Mouse (Mus musculus) kidney, adult 2 months (tissue): ENCODE measurements around the gene Slc45a1. TPM values are rescaled to one million over a fixed set of nuclear protein-coding genes. Genes with fewer than 3 reads are reported as not detected.

Source experiments
- DNase-seq: peaks from one replicate; pipeline ENCODE4 v3.0.0; 2021
- H3K27ac ChIP-seq: fragments of 200-500 bp; 2 replicates; pipeline ENCODE4 v1.5.1; 2012; ENCODE audit warnings: low read depth, low read length, control low read depth, inconsistent platforms; ENCODE audit not compliant: insufficient read depth
- H3K27me3 ChIP-seq: fragments of 200-500 bp; replicated peaks from 2 replicates; pipeline ENCODE4 v1.6.1; 2012; ENCODE audit warnings: mild to moderate bottlenecking, moderate library complexity, low read length, inconsistent platforms; ENCODE audit not compliant: control insufficient read depth, insufficient read depth
- H3K36me3 ChIP-seq: fragments of 200-500 bp; 2 replicates; pipeline ENCODE4 v1.6.1; 2012; ENCODE audit warnings: mild to moderate bottlenecking, moderate library complexity, low read length, inconsistent platforms; ENCODE audit not compliant: control insufficient read depth, insufficient read depth
- H3K4me1 ChIP-seq: fragments of 200-500 bp; 2 replicates; pipeline ENCODE4 v1.6.1; 2011; ENCODE audit warnings: low read length; ENCODE audit not compliant: control insufficient read depth, insufficient read depth
- H3K4me3 ChIP-seq: fragments of 200-500 bp; 2 replicates; pipeline ENCODE4 v1.5.1; 2011; ENCODE audit warnings: mild to moderate bottlenecking, low read depth, low read length, control low read depth; ENCODE audit not compliant: insufficient read depth
- CTCF ChIP-seq: fragments of 200-500 bp; conservative IDR thresholded peaks from 2 replicates; pipeline ENCODE4 v1.5.1; 2011; ENCODE audit warnings: low read depth, mild to moderate bottlenecking, control low read depth, low read length, moderate library complexity, mixed read lengths; ENCODE audit not compliant: insufficient read depth, insufficient read length
- POLR2A ChIP-seq: fragments of 200-500 bp; IDR thresholded peaks from one replicate; pipeline ENCODE4 v1.6.1; 2011; ENCODE audit warnings: low read depth, low read length, control low read depth
- WGBS: fragments of 180-500 bp; shearing (Covaris S2); methylation state at CpG from one replicate; pipeline ENCODE4 v1.1.7; 2018; 5-methylcytosine and 5-hydroxymethylcytosine counted together
- polyA plus RNA-seq: library from polyadenylated mRNA; depleted of rRNA; stranded (reverse); fragments of >200 nt; gene quantifications from 2 replicates; pipeline ENCODE4 v1.2.3, GENCODE M21; 2012

Slc45a1 gene
- polyA plus RNA-seq, 1 experiment = 0.17 TPM

- TF ChIP-seq CTCF (no peak), POLR2A (no peak)
- Histone ChIP-seq H3K27me3 (no peaks in the 10 kb centered on the region), H3K36me3 (no peaks in the 10 kb centered on the region), H3K27ac (no peak overlapping the region; the same call in 1 of the 2 replicates), H3K4me3 (no peak overlapping the region), H3K4me1 (peaks cover 32% of the 10 kb centered on the region)
- DNase-seq = peak; percentile 61
- 49% methylated on average over 10 of the region's 10 CpGs for WGBS
Measured at GRCm38 (mm10) chr4:150687126-150687753, 35.3 kb upstream of the Slc45a1 start.

GRCm38 (mm10) chr4:150686538-150686937, 34.6 kb upstream of the Slc45a1 start:
- peak overlapping the region; percentile 95 for H3K27ac ChIP-seq
- no peaks in the 10 kb centered on the region for H3K27me3 ChIP-seq
- no peak for DNase-seq

GRCm38 (mm10) chr4:150685778-150686493, 34.0 kb upstream of the Slc45a1 start:
- peak overlapping the region; percentile 95 for H3K27ac ChIP-seq
- no peak for DNase-seq

More at GRCm38 (mm10) chr4:150686538-150686937, 34.6 kb upstream of the Slc45a1 start:
- H3K4me1 ChIP-seq = peaks cover 32% of the 10 kb centered on the region
- H3K36me3 ChIP-seq = no peaks in the 10 kb centered on the region
- TF ChIP-seq POLR2A (no peak), CTCF (no peak)
- no peak overlapping the region for H3K4me3 ChIP-seq

GRCm38 (mm10) chr4:150685043-150685777, 33.2 kb upstream of the Slc45a1 start:
- peak overlapping the region; percentile 95 for H3K27ac ChIP-seq
- peak; percentile 94 for DNase-seq
- no peaks in the 10 kb centered on the region for H3K27me3 ChIP-seq
- H3K36me3 ChIP-seq = no peaks in the 10 kb centered on the region
- H3K4me1 ChIP-seq = peaks cover 28% of the 10 kb centered on the region
- WGBS = 28% methylated on average over 15 of the region's 15 CpGs
- no peak for TF ChIP-seq POLR2A
- no peak for TF ChIP-seq CTCF
- no peak overlapping the region for H3K4me3 ChIP-seq

More at GRCm38 (mm10) chr4:150685778-150686493, 34.0 kb upstream of the Slc45a1 start:
- Histone ChIP-seq H3K27me3 (no peaks in the 10 kb centered on the region), H3K36me3 (no peaks in the 10 kb centered on the region), H3K4me1 (peaks cover 28% of the 10 kb centered on the region), H3K4me3 (no peak overlapping the region)
- TF ChIP-seq CTCF = no peak
- TF ChIP-seq POLR2A = no peak
- WGBS = 55% methylated on average over 8 of the region's 8 CpGs

- no peak overlapping the region for H3K27ac ChIP-seq
- no peaks in the 10 kb centered on the region for H3K36me3 ChIP-seq
- H3K27me3 ChIP-seq = no peaks in the 10 kb centered on the region
- no peak for DNase-seq
- TF ChIP-seq CTCF (no peak), POLR2A (no peak)
- 78% methylated on average over 5 of the region's 5 CpGs for WGBS
- H3K4me1 ChIP-seq = peaks cover 6% of the 10 kb centered on the region; the same call in 1 of the 2 replicates
- H3K4me3 ChIP-seq = no peak overlapping the region
Measured at GRCm38 (mm10) chr4:150680373-150680772, 28.4 kb upstream of the Slc45a1 start.

GRCm38 (mm10) chr4:150678789-150679188, 26.8 kb upstream of the Slc45a1 start:
- WGBS = 97% methylated on average over 20 of the region's 20 CpGs
- no peaks in the 10 kb centered on the region for H3K27me3 ChIP-seq
- TF ChIP-seq POLR2A (no peak), CTCF (no peak)
- no peaks in the 10 kb centered on the region for H3K36me3 ChIP-seq
- H3K27ac ChIP-seq = no peak overlapping the region
- H3K4me3 ChIP-seq = no peak overlapping the region
- no peak for DNase-seq
- no peaks in the 10 kb centered on the region for H3K4me1 ChIP-seq

- TF ChIP-seq CTCF (no peak), POLR2A (no peak)
- H3K4me1 ChIP-seq = no peaks in the 10 kb centered on the region
- no peak overlapping the region for H3K27ac ChIP-seq
- H3K4me3 ChIP-seq = no peak overlapping the region
- H3K36me3 ChIP-seq = no peaks in the 10 kb centered on the region
- no peaks in the 10 kb centered on the region for H3K27me3 ChIP-seq
- DNase-seq = no peak
- WGBS = 33% methylated on average over 4 of the region's 4 CpGs
Measured at GRCm38 (mm10) chr4:150677846-150678224, 25.9 kb upstream of the Slc45a1 start.
